In the genomic region with DNA sequence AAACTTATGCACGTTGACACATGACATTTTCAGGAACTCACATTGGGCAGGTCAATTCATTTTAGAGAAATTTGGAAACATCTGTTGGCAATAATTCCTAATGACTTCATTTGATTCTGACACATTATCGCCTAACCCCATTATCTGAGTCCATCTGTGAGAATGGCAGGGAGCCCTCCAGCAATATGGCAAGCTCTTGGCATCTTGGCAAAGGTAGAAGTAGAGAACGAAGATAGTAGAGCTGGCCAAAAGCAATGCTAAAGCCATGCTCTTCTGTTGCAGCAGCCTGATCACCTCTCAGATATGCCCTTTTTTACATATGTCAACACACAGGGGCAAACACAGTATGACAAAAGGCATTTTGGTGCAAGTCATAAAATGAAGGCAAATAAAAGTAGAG, we compare ENCODE assay signal across 27 mouse cellular contexts.
A peak's percentile ranks its signal among the peaks of the same experiment; 100 is the strongest.
DNase-seq lines count a peak whose midpoint lies in the region; ATAC-seq and TF ChIP-seq lines count a peak whose summit lies in the region.
"Had no signal": no experiment of that assay in that cellular context is flagged by ENCODE, and none has a peak within 500 bp of the region (broad histone marks: within the 10 kb centered on the region; RNA-seq: fewer than 3 reads in every experiment).

No protein-coding gene starts in this region.

- no peak overlapping the region for H3K4me2 ChIP-seq in hindbrain, embryonic 14.5 days (replicated peaks)
- H3K4me2 ChIP-seq in forebrain, postnatal 0 days (ENCODE audit: low read depth), result no peak overlapping the region
- H3K4me2 ChIP-seq: embryonic facial prominence, embryonic 15.5 days; heart, embryonic 13.5 days; liver, embryonic 12.5 days; midbrain, embryonic 11.5 days had no signal

- no peaks in the 10 kb centered on the region for H3K27me3 ChIP-seq in hindbrain, embryonic 14.5 days (ENCODE audit: control insufficient read depth, insufficient read depth, low read length)
- no peaks in the 10 kb centered on the region for H3K27me3 ChIP-seq in hindbrain, embryonic 10.5 days (ENCODE audit: insufficient read depth, poor library complexity, severe bottlenecking)
- H3K27me3 ChIP-seq in forebrain, postnatal 0 days (ENCODE audit: insufficient read depth, low read length), result no peaks in the 10 kb centered on the region
- H3K27me3 ChIP-seq: embryonic facial prominence, embryonic 15.5 days; heart, embryonic 13.5 days; liver, embryonic 12.5 days; Patski had no signal

- no peaks in the 10 kb centered on the region for H3K36me3 ChIP-seq in hindbrain, embryonic 14.5 days (replicated peaks; ENCODE audit: control insufficient read depth, insufficient read depth)
- no peaks in the 10 kb centered on the region for H3K36me3 ChIP-seq in hindbrain, embryonic 10.5 days
- no peaks in the 10 kb centered on the region for H3K36me3 ChIP-seq in forebrain, postnatal 0 days (ENCODE audit: insufficient read depth)
- H3K36me3 ChIP-seq: embryonic facial prominence, embryonic 10.5 days; embryonic facial prominence, embryonic 15.5 days; heart, embryonic 13.5 days; liver, embryonic 12.5 days had no signal

- no peak for ATAC-seq in hindbrain, embryonic 14.5 days (ENCODE audit: low FRiP score)
- ATAC-seq in forebrain, postnatal 0 days, result no peak
- ATAC-seq: inflammation-experienced regulatory T-cells, adult 6 months; liver, embryonic 12.5 days; liver, postnatal 0 days; Patski had no signal

- no peak overlapping the region for H3K9ac ChIP-seq in hindbrain, embryonic 14.5 days
- H3K9ac ChIP-seq in forebrain, postnatal 0 days, result no peak overlapping the region
- H3K9ac ChIP-seq: embryonic facial prominence, embryonic 15.5 days; heart, embryonic 13.5 days; liver, embryonic 12.5 days; liver, postnatal 0 days had no signal

- no peaks in the 10 kb centered on the region for H3K4me1 ChIP-seq in hindbrain, embryonic 14.5 days (replicated peaks; ENCODE audit: control insufficient read depth, insufficient read depth, low read length)
- no peaks in the 10 kb centered on the region for H3K4me1 ChIP-seq in hindbrain, embryonic 10.5 days (replicated peaks)
- no peaks in the 10 kb centered on the region for H3K4me1 ChIP-seq in forebrain, postnatal 0 days (ENCODE audit: insufficient read depth)
- H3K4me1 ChIP-seq: embryonic facial prominence, embryonic 10.5 days; embryonic facial prominence, embryonic 15.5 days; heart, embryonic 13.5 days; liver, embryonic 12.5 days had no signal

- H3K27ac ChIP-seq in hindbrain, embryonic 14.5 days, result no peak overlapping the region
- H3K27ac ChIP-seq in hindbrain, embryonic 10.5 days, result no peak overlapping the region
- H3K27ac ChIP-seq in forebrain, postnatal 0 days (ENCODE audit: low read depth, low read length), result no peak overlapping the region
- H3K27ac ChIP-seq: embryonic facial prominence, embryonic 10.5 days; embryonic facial prominence, embryonic 15.5 days; gastrocnemius, adult 2 months; heart, embryonic 13.5 days; layer of hippocampus, adult 2 months; left cerebral cortex, adult 2 months; liver, embryonic 12.5 days had no signal

- H3K9me3 ChIP-seq in hindbrain, embryonic 14.5 days (ENCODE audit: control insufficient read depth, low read length), result no peaks in the 10 kb centered on the region
- no peaks in the 10 kb centered on the region for H3K9me3 ChIP-seq in hindbrain, embryonic 10.5 days
- no peaks in the 10 kb centered on the region for H3K9me3 ChIP-seq in forebrain, postnatal 0 days (ENCODE audit: low read length)
- H3K9me3 ChIP-seq: embryonic facial prominence, embryonic 10.5 days; embryonic facial prominence, embryonic 15.5 days; heart, embryonic 13.5 days; liver, embryonic 12.5 days had no signal

- WGBS in hindbrain, embryonic 14.5 days, result 76% methylated on average over 3 of the region's 3 CpGs
- WGBS in hindbrain, embryonic 10.5 days, result 90% methylated on average over 3 of the region's 3 CpGs
- WGBS in forebrain, postnatal 0 days, result 60% methylated on average over 3 of the region's 3 CpGs

- no peak for TF ChIP-seq POLR2A in brain, embryonic 14.5 days (IDR thresholded peaks at IDR 0.05; ENCODE audit: borderline replicate concordance, extremely low read depth, insufficient read depth, insufficient read length, poor library complexity, severe bottlenecking)

- peak; percentile 33 to 55 for DNase-seq in cerebellum, postnatal 25 days
- DNase-seq in cerebellum, adult 9-11 months, result no peak
- DNase-seq in hindbrain, embryonic 14.5 days (ENCODE audit: low spot score), result peak; percentile 30
- no peak for DNase-seq in hindbrain, embryonic 10.5 days (ENCODE audit: low spot score)
- DNase-seq in brain, embryonic 14.5 days (ENCODE audit: low read depth), result peak; percentile 73
- peak; percentile 20 for DNase-seq in forebrain, postnatal 0 days
- DNase-seq in embryo, embryonic 10 days (ENCODE audit: low spot score), result no peak
- DNase-seq: adrenal gland, postnatal 10 days; cerebellum, adult 18-20 months; gastrocnemius, adult 2 months; gastrocnemius, postnatal 36 days; heart, postnatal 10 days; kidney, adult 18-20 months; kidney, postnatal 36 days; liver, postnatal 0 days; lung, postnatal 36 days; thymus, adult 2 months; thymus, postnatal 36 days had no signal

- TF ChIP-seq CTCF in brain, embryonic 14.5 days (IDR thresholded peaks at IDR 0.05; ENCODE audit: borderline replicate concordance, extremely low read depth, insufficient read depth, insufficient read length), result no peak
- no peak for TF ChIP-seq CTCF in forebrain, postnatal 0 days (IDR thresholded peaks at IDR 0.05; ENCODE audit: low read depth)

- no peak overlapping the region for H3K4me3 ChIP-seq in hindbrain, embryonic 14.5 days (replicated peaks; ENCODE audit: low read length)
- no peak overlapping the region for H3K4me3 ChIP-seq in hindbrain, embryonic 10.5 days
- no peak overlapping the region for H3K4me3 ChIP-seq in forebrain, postnatal 0 days (ENCODE audit: low read depth, low read length)
- H3K4me3 ChIP-seq: embryonic facial prominence, embryonic 10.5 days; embryonic facial prominence, embryonic 15.5 days; gastrocnemius, adult 2 months; heart, embryonic 13.5 days; layer of hippocampus, adult 2 months; left cerebral cortex, adult 2 months; liver, embryonic 12.5 days had no signal

Comparison
In these comparisons a context has a peak if more than half of its experiments do, and no peak if none do; other contexts are left out.
1. DNase-seq: peak in cerebellum, postnatal 25 days (2 of 2), hindbrain, embryonic 14.5 days (single experiment), brain, embryonic 14.5 days (single experiment) and forebrain, postnatal 0 days (single experiment); none in cerebellum, adult 9-11 months (single experiment), hindbrain, embryonic 10.5 days (single experiment) and embryo, embryonic 10 days (single experiment).